Mouse (Mus musculus) liver, embryonic 14.5 days (tissue): Measurements from ENCODE around the gene Ncoa7.
A peak's percentile ranks its signal among the peaks of the same experiment; 100 is the strongest.

Experiments
- CTCF ChIP-seq: IDR thresholded peaks from 2 replicates; pipeline ENCODE4 v1.5.1; 2016; ENCODE audit warnings: antibody characterized with exemption, low read depth, control low read depth
- EP300 ChIP-seq: IDR thresholded peaks from 2 replicates; pipeline ENCODE4 v1.6.1; 2016; ENCODE audit warnings: antibody characterized with exemption, low read depth

DNA sequence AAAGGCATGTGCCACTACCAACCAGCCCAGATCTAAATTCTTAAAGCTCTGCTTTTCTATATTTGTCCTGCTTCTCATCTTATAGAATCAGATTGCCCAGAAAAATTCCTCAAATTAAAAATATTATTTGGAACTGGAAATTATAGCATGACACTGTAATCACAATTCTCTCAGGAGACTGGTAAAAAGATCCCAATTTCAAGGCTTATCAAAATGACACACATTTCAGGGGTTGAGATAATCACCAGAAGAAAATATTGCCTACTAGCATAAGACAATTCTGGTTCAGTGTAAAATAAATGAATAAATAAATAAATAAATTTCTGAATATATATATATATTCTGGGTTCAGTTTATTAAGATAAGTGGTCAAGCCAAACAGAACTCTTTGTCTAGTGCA lies 193.5 kb downstream of the Ncoa7 start:
- TF ChIP-seq CTCF, result no peak
- TF ChIP-seq EP300, result peak; percentile 55
